Mouse (Mus musculus) spleen, adult 2 months (tissue): ENCODE results near the gene Olfr871.

Experiments used
- CTCF ChIP-seq: fragments of 200-500 bp; IDR thresholded peaks from 2 replicates; pipeline ENCODE4 v1.5.1; 2011; ENCODE audit warnings: mild to moderate bottlenecking, inconsistent platforms; ENCODE audit not compliant: insufficient read depth, insufficient read length, insufficient replicate concordance; ENCODE audit errors: extremely low read depth
- POLR2A ChIP-seq: fragments of 200-500 bp; IDR thresholded peaks from 2 replicates; pipeline ENCODE4 v1.6.1; 2011; ENCODE audit warnings: low read depth, low read length, inconsistent platforms

DNA sequence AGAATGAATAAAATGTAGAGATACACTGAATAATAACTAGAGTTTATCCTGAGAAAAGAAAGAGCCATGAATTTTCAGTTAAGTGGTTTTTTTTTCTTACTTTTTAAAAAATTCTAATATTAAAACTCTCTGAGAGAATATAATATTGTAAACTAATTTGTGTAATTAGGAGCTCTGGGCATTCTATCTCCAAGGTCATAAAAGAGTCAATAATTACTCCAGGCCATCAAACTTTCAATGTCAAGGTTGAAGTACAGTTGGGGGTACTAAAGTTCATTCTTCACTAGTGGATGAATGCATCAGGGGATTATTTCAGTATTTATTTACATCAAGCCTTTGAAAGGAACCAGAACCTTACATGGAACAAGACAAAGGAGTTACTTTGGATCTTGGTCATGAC lies 24.8 kb downstream of the Olfr871 start, which contains the start of gene Olfr872:
- TF ChIP-seq CTCF = no peak
- TF ChIP-seq POLR2A = no peak
